Mouse (Mus musculus): Measurements from ENCODE around the gene Ptpra. TPM values are rescaled to one million over a fixed set of nuclear protein-coding genes. Genes with fewer than 3 reads are reported as not detected.
A peak's percentile ranks its signal among the peaks of the same experiment; 100 is the strongest.

The Ptpra gene
- total RNA-seq, 2 experiments from 2014 or later, result 326 to 341 TPM

- peak within 1 kb of the TSS; percentile 99 for H3K27ac ChIP-seq
- peak; percentile 91 to 92 for DNase-seq (ENCODE audit: low spot score in 2 of 2)
- H3K4me3 ChIP-seq, result peak within 1 kb of the TSS; percentile 76
- TF ChIP-seq CTCF (conservative IDR thresholded peaks at IDR 0.05), result peak; percentile 80
Measured at GRCm38 (mm10) chr2:130424126-130424853, 25.8 kb upstream of the Ptpra start, which contains the start of the genes Vps16 and Pced1a. Gene Vps16 (plus strand): TSS chr2:130424339. Gene Pced1a (minus strand): TSS chr2:130424701.

GRCm38 (mm10) chr2:130425112-130425511, 25.0 kb upstream of the Ptpra start:
- peak overlapping the region; percentile 76 for H3K4me3 ChIP-seq
- TF ChIP-seq CTCF (conservative IDR thresholded peaks at IDR 0.05), result peak; percentile 48
- no peak for DNase-seq (ENCODE audit: low spot score in 2 of 2)
- peak overlapping the region; percentile 99 for H3K27ac ChIP-seq

GRCm38 (mm10) chr2:130429851-130430250, 20.2 kb upstream of the Ptpra start:
- no peak for DNase-seq (ENCODE audit: low spot score in 2 of 2)
- TF ChIP-seq CTCF (conservative IDR thresholded peaks at IDR 0.05), result no peak
- peak overlapping the region; percentile 33; the same call in 1 of the 2 replicates for H3K27ac ChIP-seq
- no peak overlapping the region for H3K4me3 ChIP-seq

- no peak for TF ChIP-seq CTCF (conservative IDR thresholded peaks at IDR 0.05)
Measured at GRCm38 (mm10) chr2:130430484-130430883, 19.6 kb upstream of the Ptpra start.

GRCm38 (mm10) chr2:130432157-130432556, 17.9 kb upstream of the Ptpra start:
- TF ChIP-seq CTCF (conservative IDR thresholded peaks at IDR 0.05), result no peak
- DNase-seq (ENCODE audit: low spot score in 2 of 2), result no peak
- no peak overlapping the region for H3K27ac ChIP-seq
- H3K4me3 ChIP-seq, result no peak overlapping the region

More at GRCm38 (mm10) chr2:130430484-130430883, 19.6 kb upstream of the Ptpra start:
- no peak for DNase-seq (ENCODE audit: low spot score in 2 of 2)
- Histone ChIP-seq H3K27ac (peak overlapping the region; percentile 33; the same call in 1 of the 2 replicates), H3K4me3 (no peak overlapping the region)

GRCm38 (mm10) chr2:130433152-130433551, 16.9 kb upstream of the Ptpra start:
- DNase-seq (ENCODE audit: low spot score in 2 of 2), result peak in 1 of 2 experiments; percentile 57
- TF ChIP-seq CTCF (conservative IDR thresholded peaks at IDR 0.05), result peak; percentile 81
- Histone ChIP-seq H3K4me3 (no peak overlapping the region), H3K27ac (no peak overlapping the region)

GRCm38 (mm10) chr2:130436769-130437168, 13.3 kb upstream of the Ptpra start:
- no peak for TF ChIP-seq CTCF (conservative IDR thresholded peaks at IDR 0.05)
- DNase-seq (ENCODE audit: low spot score in 2 of 2), result no peak
- Histone ChIP-seq H3K4me3 (no peak overlapping the region), H3K27ac (no peak overlapping the region)

- no peak for TF ChIP-seq CTCF (conservative IDR thresholded peaks at IDR 0.05)
- H3K27ac ChIP-seq, result no peak overlapping the region; the same call in 1 of the 2 replicates
- H3K4me3 ChIP-seq, result no peak overlapping the region
- DNase-seq (ENCODE audit: low spot score in 2 of 2), result no peak
Measured at GRCm38 (mm10) chr2:130438861-130439260, 11.2 kb upstream of the Ptpra start.

GRCm38 (mm10) chr2:130439840-130440480, 10.1 kb upstream of the Ptpra start:
- Histone ChIP-seq H3K27ac (no peak overlapping the region), H3K4me3 (no peak overlapping the region)
- no peak for TF ChIP-seq CTCF (conservative IDR thresholded peaks at IDR 0.05)
- no peak for DNase-seq (ENCODE audit: low spot score in 2 of 2)

- DNase-seq (ENCODE audit: low spot score in 2 of 2), result no peak
- no peak; the same call in 1 of the 2 replicates for TF ChIP-seq CTCF (conservative IDR thresholded peaks at IDR 0.05)
- Histone ChIP-seq H3K27ac (no peak overlapping the region), H3K4me3 (no peak overlapping the region)
Measured at GRCm38 (mm10) chr2:130442162-130442561, 7.9 kb upstream of the Ptpra start.

- Histone ChIP-seq H3K27ac (no peak overlapping the region), H3K4me3 (no peak overlapping the region)
- peak; percentile 49 for TF ChIP-seq CTCF (conservative IDR thresholded peaks at IDR 0.05)
- DNase-seq (ENCODE audit: low spot score in 2 of 2), result no peak
Measured at GRCm38 (mm10) chr2:130448449-130448848, 1.6 kb upstream of the Ptpra start.

- TF ChIP-seq CTCF (conservative IDR thresholded peaks at IDR 0.05), result no peak
- no peak for DNase-seq (ENCODE audit: low spot score in 2 of 2)
- Histone ChIP-seq H3K4me3 (peak overlapping the region; percentile 94), H3K27ac (peak overlapping the region; percentile 94; the same call in 1 of the 2 replicates)
Measured at GRCm38 (mm10) chr2:130449021-130449793, 871 bp upstream of the Ptpra start.

GRCm38 (mm10) chr2:130450434-130450796, 337 bp downstream of the Ptpra start:
- DNase-seq (ENCODE audit: low spot score in 2 of 2), result peak; percentile 74 to 78
- Histone ChIP-seq H3K4me3 (peak overlapping the region; percentile 94), H3K27ac (peak overlapping the region; percentile 94)
- no peak for TF ChIP-seq CTCF (conservative IDR thresholded peaks at IDR 0.05)
